Mouse (Mus musculus) v-Abl transformed pro-B cells (cell line): ENCODE measurements at regions not wholly inside any gene's neighbourhood (a gene's known extent, or its start where the extent isn't known, plus 50 kb on each side); places are given as distances from the start of the nearest gene placed in this dataset.

Source experiments
- in situ Hi-C, 2 experiments: fragments of 400-800 bp; cut with MboI; formaldehyde crosslinking; loops; one replicate each; pipeline ENCODE4 v1.15.1; 2025; ENCODE audit not compliant: unreplicated experiment in 2 of 2

GRCm38 (mm10) chr6:98872334-98872733, 529.8 kb upstream of the Gm765 start:
- in situ Hi-C loops, result no loop called here

GRCm38 (mm10) chr6:98869772-98870171, 527.2 kb upstream of the Gm765 start:
- in situ Hi-C loops, result no loop called here

- in situ Hi-C loops, result no loop called here
Measured at GRCm38 (mm10) chr6:98864306-98864705, 521.8 kb upstream of the Gm765 start.

- in situ Hi-C loops, result no loop called here
Measured at GRCm38 (mm10) chr6:98855958-98856357, 513.4 kb upstream of the Gm765 start.

- in situ Hi-C loops, result no loop called here
Measured at GRCm38 (mm10) chr6:98850906-98851305, 508.4 kb upstream of the Gm765 start.

GRCm38 (mm10) chr6:98848835-98849234, 506.3 kb upstream of the Gm765 start:
- in situ Hi-C loops, result no loop called here

GRCm38 (mm10) chr6:98846001-98846695, 503.6 kb upstream of the Gm765 start:
- in situ Hi-C loops, result no loop called here

GRCm38 (mm10) chr6:98843598-98843997, 501.0 kb upstream of the Gm765 start:
- in situ Hi-C loops, result no loop called here

GRCm38 (mm10) chr6:98842924-98843323, 500.4 kb upstream of the Gm765 start:
- in situ Hi-C loops, result no loop called here

GRCm38 (mm10) chr6:98833922-98834321, 491.4 kb upstream of the Gm765 start:
- in situ Hi-C loops, result no loop called here

- in situ Hi-C loops, result no loop called here
Measured at GRCm38 (mm10) chr6:98830191-98830590, 487.6 kb upstream of the Gm765 start.

GRCm38 (mm10) chr6:98808046-98808445, 465.5 kb upstream of the Gm765 start:
- in situ Hi-C loops, result no loop called here

- in situ Hi-C loops, result no loop called here
Measured at GRCm38 (mm10) chr6:98803384-98803949, 460.9 kb upstream of the Gm765 start.

GRCm38 (mm10) chr6:98801061-98801460, 458.5 kb upstream of the Gm765 start:
- in situ Hi-C loops, result no loop called here

GRCm38 (mm10) chr6:98800040-98800439, 457.5 kb upstream of the Gm765 start:
- in situ Hi-C loops, result no loop called here

GRCm38 (mm10) chr6:98797778-98798177, 455.2 kb upstream of the Gm765 start:
- in situ Hi-C loops, result no loop called here

GRCm38 (mm10) chr6:98797373-98797772, 454.8 kb upstream of the Gm765 start:
- in situ Hi-C loops, result no loop called here

- in situ Hi-C loops, result no loop called here
Measured at GRCm38 (mm10) chr6:98796666-98797065, 454.1 kb upstream of the Gm765 start.

- in situ Hi-C loops, result no loop called here
Measured at GRCm38 (mm10) chr6:98787422-98787821, 444.9 kb upstream of the Gm765 start.

- in situ Hi-C loops, result no loop called here
Measured at GRCm38 (mm10) chr6:98782074-98782473, 439.5 kb upstream of the Gm765 start.

- in situ Hi-C loops, result no loop called here
Measured at GRCm38 (mm10) chr6:98775780-98776179, 433.2 kb upstream of the Gm765 start.

GRCm38 (mm10) chr6:98769999-98770398, 427.4 kb upstream of the Gm765 start:
- in situ Hi-C loops, result no loop called here
